Mouse (Mus musculus) neural tube, embryonic 15.5 days (tissue): ENCODE measurements around the gene Ret. TPM values are rescaled to one million over a fixed set of nuclear protein-coding genes. Genes with fewer than 3 reads are reported as not detected.

Source experiments
- ATAC-seq: fragments of 200-750 bp; cut with Nextera tagmentation; 2 replicates; pipeline ENCODE4 v1.8.0; 2017; ENCODE audit warnings: mild to moderate bottlenecking, moderate TSS enrichment, moderate library complexity; ENCODE audit not compliant: low FRiP score
- H3K27ac ChIP-seq: fragments of 300-500 bp; sonication (generic); replicated peaks from 2 replicates; pipeline ENCODE4 v1.5.1; 2015; ENCODE audit warnings: mild to moderate bottlenecking, inconsistent platforms
- H3K27me3 ChIP-seq: fragments of 300-500 bp; sonication (generic); replicated peaks from 2 replicates; pipeline ENCODE4 v1.6.1; 2015; ENCODE audit warnings: inconsistent platforms
- H3K36me3 ChIP-seq: fragments of 300-500 bp; sonication (generic); 2 replicates; pipeline ENCODE4 v1.6.1; 2015; ENCODE audit warnings: inconsistent platforms
- H3K4me1 ChIP-seq: fragments of 300-500 bp; sonication (generic); 2 replicates; pipeline ENCODE4 v1.6.1; 2015; ENCODE audit warnings: inconsistent platforms
- H3K4me2 ChIP-seq: fragments of 300-500 bp; sonication (generic); 2 replicates; pipeline ENCODE4 v1.6.1; 2015; ENCODE audit warnings: inconsistent platforms, mild to moderate bottlenecking, moderate library complexity
- H3K4me3 ChIP-seq: fragments of 300-500 bp; sonication (generic); replicated peaks from 2 replicates; pipeline ENCODE4 v1.5.1; 2015; ENCODE audit warnings: mild to moderate bottlenecking, inconsistent platforms
- H3K9ac ChIP-seq: fragments of 300-500 bp; sonication (generic); replicated peaks from 2 replicates; pipeline ENCODE4 v1.6.1; 2015; ENCODE audit warnings: mild to moderate bottlenecking, inconsistent platforms
- H3K9me3 ChIP-seq: fragments of 300-500 bp; sonication (generic); replicated peaks from 2 replicates; pipeline ENCODE4 v1.6.1; 2016; ENCODE audit warnings: inconsistent platforms
- WGBS: fragments of 180-500 bp; shearing (Covaris S2); methylation state at CpG from one replicate; pipeline ENCODE4 v1.1.7; 2015; ENCODE audit warnings: mixed read lengths; 5-methylcytosine and 5-hydroxymethylcytosine counted together
- polyA plus RNA-seq: library from polyadenylated mRNA; unstranded; fragments of >200 nt; fragmentation: Nextera tagmentation; extraction: Ambion mirVana; gene quantifications from 2 replicates; pipeline ENCODE4 v1.2.1, GENCODE M21; 2015

Gene Ret
- polyA plus RNA-seq, result 30.1 and 31.6 TPM in 2 replicates

DNA sequence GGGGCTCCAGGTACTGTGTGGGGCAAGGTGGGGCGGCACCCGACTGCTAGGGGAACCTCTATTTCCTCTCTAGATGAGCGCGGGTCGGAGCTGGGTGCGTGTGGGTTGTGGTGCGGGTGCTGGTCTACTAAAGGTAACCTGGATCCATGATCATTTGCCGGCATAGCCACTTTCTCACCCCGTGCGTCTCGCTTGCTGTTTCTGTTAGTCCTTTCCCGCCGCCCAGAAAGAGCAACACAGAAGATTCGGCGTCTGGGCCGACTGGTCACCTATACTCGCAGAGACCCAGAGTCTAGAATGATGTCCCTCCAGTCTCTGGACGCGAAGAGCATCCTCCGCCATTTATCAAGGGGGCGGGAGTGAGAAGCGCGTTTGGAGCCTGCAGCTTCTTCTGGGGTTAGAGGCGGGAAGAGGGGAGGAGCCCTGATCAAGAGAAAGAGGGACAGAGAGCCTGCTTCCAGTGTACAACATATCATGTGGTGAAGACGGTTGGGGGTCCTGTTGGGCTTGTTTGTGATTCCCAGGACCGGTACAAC lies at the start of gene Ret:
Gene Ret (minus strand): TSS at position 279 of the 536 bp plus-strand sequence.
- Histone ChIP-seq H3K27ac (peak within 1 kb of the TSS; percentile 68), H3K36me3 (no peaks in the 10 kb centered on the region), H3K27me3 (peaks cover 53% of the 10 kb centered on the region), H3K4me2 (peak within 1 kb of the TSS; percentile 99), H3K4me3 (peak within 1 kb of the TSS; percentile 74), H3K9me3 (no peaks in the 10 kb centered on the region), H3K4me1 (peaks cover 25% of the 10 kb centered on the region), H3K9ac (peak within 1 kb of the TSS; percentile 67)
- peak; percentile 51; the same call in 1 of the 2 replicates for ATAC-seq
- 0% methylated on average over 26 of the region's 26 CpGs for WGBS

DNA sequence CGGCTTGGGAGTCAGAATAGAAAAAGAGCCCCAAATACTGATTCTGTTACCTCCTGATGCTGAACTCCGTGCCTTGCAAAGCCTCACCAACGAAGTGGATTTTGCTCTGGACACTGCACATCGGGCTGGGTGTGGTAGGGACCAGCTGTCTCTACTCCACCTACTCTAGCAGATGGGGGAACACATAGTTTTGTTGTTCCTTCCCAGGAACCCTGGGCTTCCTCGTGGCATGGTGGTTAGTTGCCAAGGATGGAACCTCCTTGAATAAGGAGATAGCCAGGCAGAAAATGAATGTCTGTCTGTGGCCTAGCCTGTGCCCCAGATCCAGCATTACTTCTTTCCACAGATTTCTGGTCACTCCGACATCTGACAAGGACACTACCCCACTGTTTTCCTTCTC lies 49.6 kb upstream of the Ret start:
- H3K36me3 ChIP-seq, result no peaks in the 10 kb centered on the region
- H3K9ac ChIP-seq, result no peak overlapping the region
- WGBS, result 95% methylated on average over 6 of the region's 6 CpGs
- no peaks in the 10 kb centered on the region for H3K4me1 ChIP-seq
- H3K27me3 ChIP-seq, result no peaks in the 10 kb centered on the region
- no peak overlapping the region for H3K4me2 ChIP-seq
- H3K27ac ChIP-seq, result no peak overlapping the region
- H3K4me3 ChIP-seq, result no peak overlapping the region
- H3K9me3 ChIP-seq, result no peaks in the 10 kb centered on the region
- ATAC-seq, result no peak

DNA sequence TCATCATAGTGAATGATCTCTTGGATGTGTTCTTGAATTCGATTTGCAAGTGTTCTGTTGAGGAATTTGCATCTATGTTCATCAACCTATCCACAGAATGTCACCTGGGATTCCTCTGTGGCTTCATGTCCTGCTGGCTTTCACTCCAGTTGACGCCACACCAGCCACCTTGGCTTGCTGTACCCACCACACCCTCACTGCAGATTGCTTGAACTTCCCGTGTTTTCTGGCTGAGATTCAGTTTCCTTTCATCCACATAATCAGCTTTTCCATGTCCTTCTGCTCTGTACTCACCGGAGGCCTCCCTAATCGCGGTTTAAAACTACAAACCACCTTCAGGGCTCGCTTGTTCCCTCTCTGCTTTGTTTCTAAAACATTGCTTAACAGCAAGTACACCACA lies 46.6 kb upstream of the Ret start:
- H3K9me3 ChIP-seq, result no peaks in the 10 kb centered on the region
- 87% methylated on average over 7 of the region's 7 CpGs for WGBS
- ATAC-seq, result no peak

DNA sequence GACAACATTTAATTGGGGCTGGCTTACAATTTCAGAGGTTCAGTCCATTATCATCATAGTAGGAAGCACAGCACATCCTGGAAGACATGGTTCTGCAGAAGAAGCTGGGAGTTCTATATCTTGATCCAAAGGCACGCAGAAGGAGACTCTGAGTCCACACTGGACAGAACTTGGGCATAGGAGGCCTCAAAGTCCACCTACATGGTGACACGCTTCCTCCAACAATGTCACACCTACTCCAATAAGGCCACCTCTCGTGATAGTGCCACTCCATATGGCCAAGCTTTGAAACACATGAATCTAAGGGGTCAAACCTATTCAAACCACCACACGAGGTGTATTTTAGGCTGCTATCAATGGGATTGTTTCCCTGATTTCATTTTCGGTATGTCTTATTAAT lies 45.4 kb upstream of the Ret start:
- no peak overlapping the region for H3K27ac ChIP-seq
- no peaks in the 10 kb centered on the region for H3K4me1 ChIP-seq
- 89% methylated on average over 5 of the region's 5 CpGs for WGBS

More for the DNA sequence above, 46.6 kb upstream of the Ret start:
- Histone ChIP-seq H3K36me3 (no peaks in the 10 kb centered on the region), H3K9ac (no peak overlapping the region), H3K27ac (no peak overlapping the region), H3K27me3 (no peaks in the 10 kb centered on the region), H3K4me3 (no peak overlapping the region), H3K4me2 (no peak overlapping the region), H3K4me1 (no peaks in the 10 kb centered on the region)

GRCm38 (mm10) chr6:118226072-118226471 lies 28.6 kb upstream of the Ret start:
- no peak; the same call in 1 of the 2 replicates for ATAC-seq
- H3K36me3 ChIP-seq, result no peaks in the 10 kb centered on the region
- peaks cover 10% of the 10 kb centered on the region for H3K4me1 ChIP-seq
- no peak overlapping the region for H3K4me3 ChIP-seq
- no peak overlapping the region for H3K9ac ChIP-seq
- H3K27ac ChIP-seq, result peak overlapping the region; percentile 41; the same call in 1 of the 2 replicates
- H3K4me2 ChIP-seq, result no peak overlapping the region
- no peaks in the 10 kb centered on the region for H3K9me3 ChIP-seq
- 37% methylated on average over 3 of the region's 3 CpGs for WGBS
- H3K27me3 ChIP-seq, result no peaks in the 10 kb centered on the region

More for the DNA sequence above, 45.4 kb upstream of the Ret start:
- Histone ChIP-seq H3K36me3 (no peaks in the 10 kb centered on the region), H3K4me2 (no peak overlapping the region), H3K9me3 (no peaks in the 10 kb centered on the region), H3K4me3 (no peak overlapping the region), H3K9ac (no peak overlapping the region), H3K27me3 (no peaks in the 10 kb centered on the region)
- no peak for ATAC-seq

DNA sequence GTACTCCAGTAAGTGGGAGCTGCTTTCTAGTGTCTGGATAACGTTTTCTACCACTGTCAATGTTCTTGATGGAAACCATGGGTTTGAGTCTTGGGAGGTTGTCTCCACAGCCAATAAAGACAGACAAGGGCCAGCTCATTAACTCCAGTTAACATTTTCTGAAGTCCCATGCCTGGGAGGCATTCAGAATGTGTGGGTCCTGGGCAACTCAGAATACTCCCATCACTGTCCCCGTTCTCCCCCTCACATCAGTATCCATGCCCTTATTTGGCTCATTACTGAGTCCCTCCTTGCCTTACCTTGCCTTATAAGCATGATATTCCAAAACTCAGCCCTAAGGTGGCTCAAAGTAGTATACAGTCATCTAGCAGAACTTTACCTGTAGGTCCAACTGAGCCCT lies 25.0 kb upstream of the Ret start:
- Histone ChIP-seq H3K27ac (no peak overlapping the region), H3K4me3 (no peak overlapping the region), H3K36me3 (no peaks in the 10 kb centered on the region), H3K9ac (no peak overlapping the region), H3K4me1 (peaks cover 10% of the 10 kb centered on the region), H3K9me3 (no peaks in the 10 kb centered on the region), H3K4me2 (no peak overlapping the region), H3K27me3 (no peaks in the 10 kb centered on the region)
- 78% methylated on average over 2 of the region's 2 CpGs for WGBS
- ATAC-seq, result no peak

- no peaks in the 10 kb centered on the region for H3K27me3 ChIP-seq
- 93% methylated on average over 9 of the region's 9 CpGs for WGBS
- no peak for ATAC-seq
Measured at GRCm38 (mm10) chr6:118215676-118216075, 18.2 kb upstream of the Ret start.

GRCm38 (mm10) chr6:118208326-118208725 lies 10.8 kb upstream of the Ret start:
- Histone ChIP-seq H3K9ac (no peak overlapping the region), H3K9me3 (no peaks in the 10 kb centered on the region), H3K27ac (no peak overlapping the region), H3K27me3 (no peaks in the 10 kb centered on the region), H3K4me3 (no peak overlapping the region), H3K4me1 (peaks cover 13% of the 10 kb centered on the region; the same call in 1 of the 2 replicates), H3K4me2 (no peak overlapping the region), H3K36me3 (no peaks in the 10 kb centered on the region)
- ATAC-seq, result no peak
- WGBS, result 90% methylated on average over 8 of the region's 8 CpGs

More at GRCm38 (mm10) chr6:118215676-118216075, 18.2 kb upstream of the Ret start:
- Histone ChIP-seq H3K4me2 (no peak overlapping the region), H3K4me3 (no peak overlapping the region), H3K4me1 (no peaks in the 10 kb centered on the region), H3K9me3 (no peaks in the 10 kb centered on the region), H3K27ac (no peak overlapping the region), H3K36me3 (no peaks in the 10 kb centered on the region), H3K9ac (no peak overlapping the region)

DNA sequence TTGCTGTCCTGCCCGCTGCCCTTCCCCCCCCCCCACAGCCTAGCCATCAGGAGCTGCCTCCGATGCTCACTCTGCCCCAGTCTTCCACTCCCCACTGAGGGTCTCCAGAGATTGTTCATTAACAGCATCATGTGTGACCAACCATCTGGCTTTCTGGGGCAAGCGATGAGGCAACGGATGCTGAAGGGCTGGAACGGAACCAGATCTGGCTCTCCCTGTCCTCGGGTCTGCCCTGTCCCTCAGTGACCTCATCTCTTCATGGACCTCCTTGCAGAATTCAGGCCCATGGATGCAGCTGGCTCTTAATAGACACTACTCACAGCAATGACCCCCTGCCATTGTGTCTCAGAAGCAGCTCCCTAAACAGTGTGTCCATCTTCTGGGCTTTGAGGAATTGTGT lies 8.9 kb upstream of the Ret start:
- 53% methylated on average over 6 of the region's 6 CpGs for WGBS

GRCm38 (mm10) chr6:118205176-118205890 lies 7.8 kb upstream of the Ret start:
- Histone ChIP-seq H3K9me3 (no peaks in the 10 kb centered on the region), H3K27ac (no peak overlapping the region), H3K27me3 (peaks cover 5% of the 10 kb centered on the region), H3K4me1 (peaks cover 13% of the 10 kb centered on the region; the same call in 1 of the 2 replicates), H3K4me2 (no peak overlapping the region), H3K36me3 (no peaks in the 10 kb centered on the region), H3K9ac (no peak overlapping the region), H3K4me3 (no peak overlapping the region)
- no peak for ATAC-seq
- WGBS, result 49% methylated on average over 7 of the region's 7 CpGs

More for the DNA sequence above, 8.9 kb upstream of the Ret start:
- Histone ChIP-seq H3K36me3 (no peaks in the 10 kb centered on the region), H3K27me3 (no peaks in the 10 kb centered on the region), H3K4me3 (no peak overlapping the region), H3K9ac (no peak overlapping the region), H3K27ac (no peak overlapping the region), H3K4me2 (no peak overlapping the region), H3K4me1 (peaks cover 13% of the 10 kb centered on the region; the same call in 1 of the 2 replicates), H3K9me3 (no peaks in the 10 kb centered on the region)
- ATAC-seq, result no peak

GRCm38 (mm10) chr6:118204112-118204511 lies 6.6 kb upstream of the Ret start:
- no peak for ATAC-seq
- Histone ChIP-seq H3K4me2 (no peak overlapping the region), H3K4me1 (peaks cover 13% of the 10 kb centered on the region; the same call in 1 of the 2 replicates), H3K36me3 (no peaks in the 10 kb centered on the region), H3K27me3 (peaks cover 15% of the 10 kb centered on the region), H3K9me3 (no peaks in the 10 kb centered on the region), H3K27ac (no peak overlapping the region), H3K4me3 (no peak overlapping the region), H3K9ac (no peak overlapping the region)
- 22% methylated on average over 1 of the region's 1 CpGs for WGBS
